Mouse (Mus musculus) thymus, adult 2 months (tissue): ENCODE data around the gene Carns1.

Source experiments
- CTCF ChIP-seq: fragments of 200-500 bp; IDR thresholded peaks from 2 replicates; pipeline ENCODE4 v1.5.1; 2012; ENCODE audit warnings: mild to moderate bottlenecking, control low read depth, low read length, moderate library complexity, borderline replicate concordance; ENCODE audit not compliant: control insufficient read depth, poor library complexity, insufficient read depth; ENCODE audit errors: extremely low read depth
- POLR2A ChIP-seq: fragments of 200-500 bp; IDR thresholded peaks from 2 replicates; pipeline ENCODE4 v1.6.1; 2012; ENCODE audit warnings: mild to moderate bottlenecking, low read length, control low read depth, moderate library complexity; ENCODE audit not compliant: control insufficient read depth, poor library complexity, insufficient read depth; ENCODE audit errors: extremely low read depth

GRCm38 (mm10) chr19:4142416-4143173 lies 32.7 kb downstream of the Carns1 start:
- TF ChIP-seq CTCF (no peak), POLR2A (no peak)
